Mouse (Mus musculus) liver, postnatal 0 days (tissue): ENCODE data around the gene Il10rb.

Experiments used
- CTCF ChIP-seq: sonication (generic); IDR thresholded peaks from 2 replicates; pipeline ENCODE4 v1.5.1; 2016; ENCODE audit warnings: antibody characterized with exemption, low read depth
- EP300 ChIP-seq: IDR thresholded peaks from 2 replicates; pipeline ENCODE4 v1.6.1; 2016; ENCODE audit warnings: antibody characterized with exemption, low read depth, mild to moderate bottlenecking

- TF ChIP-seq CTCF (no peak), EP300 (no peak)
Measured at GRCm38 (mm10) chr16:91428259-91428865, 22.4 kb downstream of the Il10rb start.
